Mouse (Mus musculus): ENCODE results near the gene Smarca4. TPM values are rescaled to one million over a fixed set of nuclear protein-coding genes. Genes with fewer than 3 reads are reported as not detected.

Smarca4 gene
- total and polyA plus RNA-seq, 2 experiments from 2014 or later = 84.9 to 195 TPM

DNA sequence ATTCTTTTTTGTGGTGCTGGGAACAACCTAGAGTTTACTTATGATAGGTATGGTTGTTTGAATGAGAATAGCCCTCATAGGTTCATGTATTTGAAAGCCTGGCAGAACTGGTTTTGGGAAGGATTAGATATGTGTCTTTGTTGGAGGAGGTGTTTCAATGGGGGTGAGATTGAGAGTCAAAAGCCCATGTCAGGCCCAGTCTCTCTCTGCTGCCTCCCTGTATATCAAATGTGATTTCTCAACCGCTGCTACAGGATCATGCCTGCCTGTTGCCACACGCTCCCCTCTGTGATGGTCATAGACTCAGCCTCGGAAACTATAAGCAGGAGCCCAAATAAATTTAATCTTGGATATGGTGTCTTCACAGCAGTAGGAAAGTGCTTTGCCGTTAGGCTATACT is 4.3 kb downstream of the Smarca4 start:
- no peaks in the 10 kb centered on the region for H3K9me3 ChIP-seq (ENCODE audit: low read length)
- no peak for ATAC-seq (ENCODE audit: low FRiP score)
- WGBS = 86% methylated on average over 4 of the region's 4 CpGs
- H3K27me3 ChIP-seq (ENCODE audit: insufficient read depth, low read length) = no peaks in the 10 kb centered on the region
- no peaks in the 10 kb centered on the region for H3K36me3 ChIP-seq (ENCODE audit: insufficient read depth, low read length)
- no peak for DNase-seq (ENCODE audit: low spot score)
- H3K27ac ChIP-seq (ENCODE audit: low read depth, low read length) = no peak overlapping the region
- H3K9ac ChIP-seq (replicated peaks; ENCODE audit: low read length, poor library complexity, severe bottlenecking) = no peak overlapping the region
- H3K4me1 ChIP-seq (ENCODE audit: insufficient read depth, low read length) = peaks cover 9% of the 10 kb centered on the region
- TF ChIP-seq CTCF (IDR thresholded peaks at IDR 0.05) = no peak
- no peak overlapping the region for H3K4me2 ChIP-seq (ENCODE audit: low read depth, low read length, poor library complexity, severe bottlenecking)
- no peak overlapping the region for H3K4me3 ChIP-seq (ENCODE audit: low read depth, low read length)

DNA sequence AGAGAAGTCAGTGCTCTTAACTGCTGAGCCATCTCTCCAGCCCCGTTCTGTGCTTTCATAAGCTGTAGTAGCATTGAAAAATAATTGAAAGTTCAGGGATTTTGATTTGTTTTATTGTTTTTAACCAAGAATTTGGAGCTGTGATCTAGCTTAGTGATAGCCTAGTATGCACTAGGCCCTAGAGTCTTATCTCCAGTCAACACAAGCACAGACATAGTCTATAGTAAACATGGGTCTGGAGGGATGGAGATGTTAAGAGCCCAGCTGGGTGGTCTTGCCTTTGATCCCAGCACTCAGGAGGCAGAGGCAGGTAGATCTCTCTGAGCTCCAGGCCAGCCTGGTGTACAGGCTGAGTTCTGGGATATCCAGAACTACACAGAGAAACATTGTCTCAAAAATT is 6.7 kb downstream of the Smarca4 start:
- WGBS = 100% methylated on average over 1 of the region's 1 CpGs
- Histone ChIP-seq H3K27ac (ENCODE audit: low read depth, low read length) (no peak overlapping the region), H3K9ac (replicated peaks; ENCODE audit: low read length, poor library complexity, severe bottlenecking) (no peak overlapping the region), H3K4me3 (ENCODE audit: low read depth, low read length) (no peak overlapping the region), H3K4me1 (ENCODE audit: insufficient read depth, low read length) (peaks cover 9% of the 10 kb centered on the region), H3K4me2 (ENCODE audit: low read depth, low read length, poor library complexity, severe bottlenecking) (no peak overlapping the region), H3K36me3 (ENCODE audit: insufficient read depth, low read length) (no peaks in the 10 kb centered on the region), H3K9me3 (ENCODE audit: low read length) (no peaks in the 10 kb centered on the region), H3K27me3 (ENCODE audit: insufficient read depth, low read length) (no peaks in the 10 kb centered on the region)
- no peak for ATAC-seq (ENCODE audit: low FRiP score)
- no peak for DNase-seq (ENCODE audit: low spot score)
- TF ChIP-seq CTCF (IDR thresholded peaks at IDR 0.05) = no peak

DNA sequence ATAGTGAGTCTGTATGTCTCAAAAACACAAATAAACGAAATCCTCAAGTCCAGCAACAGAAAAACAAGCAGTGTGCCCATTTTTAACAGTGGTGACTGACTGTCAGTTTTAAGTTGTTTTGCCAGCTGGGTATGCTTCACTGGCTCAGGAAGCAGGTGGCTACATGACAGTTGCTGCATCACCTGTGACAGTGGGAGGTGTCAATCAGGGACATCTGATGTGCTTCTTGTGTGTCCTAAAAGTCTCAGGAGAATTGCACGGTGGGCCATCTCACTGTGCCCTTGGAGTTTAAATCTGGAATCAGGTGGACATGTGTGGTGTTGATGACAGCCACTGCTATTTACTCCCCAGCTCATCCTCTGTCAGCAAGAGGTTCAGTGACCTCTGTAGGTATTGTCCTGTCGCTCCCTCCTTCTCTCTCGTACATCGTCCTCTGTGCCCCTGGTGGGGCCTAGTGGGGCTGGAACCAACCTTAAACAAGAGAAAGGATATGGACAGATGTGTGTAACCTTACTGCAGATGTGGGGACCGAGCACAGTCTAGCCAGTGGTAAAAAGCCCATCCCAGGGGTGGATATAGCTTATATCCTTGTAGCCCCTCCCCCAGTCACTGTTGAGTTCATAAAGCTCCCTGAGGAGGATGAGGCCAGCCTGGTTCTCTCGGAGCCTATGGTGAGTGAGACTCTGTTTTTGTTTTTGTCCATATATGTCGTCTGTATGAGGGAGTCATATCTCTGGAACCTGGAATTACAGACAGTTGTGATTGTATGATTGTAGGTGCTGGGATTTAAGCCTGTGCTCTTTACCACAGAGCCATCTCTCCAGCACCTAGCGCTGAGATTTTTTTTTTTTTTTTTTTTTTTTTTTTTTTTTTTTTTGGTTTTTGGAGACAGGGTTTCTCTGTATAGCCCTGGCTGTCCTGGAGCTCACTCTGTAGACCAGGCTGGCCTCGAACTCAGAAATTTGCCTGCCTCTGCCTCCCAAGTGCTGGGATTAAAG is 9.7 kb downstream of the Smarca4 start:
- Histone ChIP-seq H3K4me1 (ENCODE audit: insufficient read depth, low read length) (no peaks in the 10 kb centered on the region), H3K9me3 (ENCODE audit: low read length) (no peaks in the 10 kb centered on the region), H3K27ac (ENCODE audit: low read depth, low read length) (no peak overlapping the region), H3K36me3 (ENCODE audit: insufficient read depth, low read length) (no peaks in the 10 kb centered on the region), H3K4me3 (ENCODE audit: low read depth, low read length) (no peak overlapping the region), H3K27me3 (ENCODE audit: insufficient read depth, low read length) (no peaks in the 10 kb centered on the region), H3K9ac (replicated peaks; ENCODE audit: low read length, poor library complexity, severe bottlenecking) (no peak overlapping the region), H3K4me2 (ENCODE audit: low read depth, low read length, poor library complexity, severe bottlenecking) (no peak overlapping the region)
- TF ChIP-seq CTCF (IDR thresholded peaks at IDR 0.05) = no peak
- DNase-seq (ENCODE audit: low spot score) = no peak
- no peak for ATAC-seq (ENCODE audit: low FRiP score)
- 84% methylated on average over 10 of the region's 10 CpGs for WGBS

DNA sequence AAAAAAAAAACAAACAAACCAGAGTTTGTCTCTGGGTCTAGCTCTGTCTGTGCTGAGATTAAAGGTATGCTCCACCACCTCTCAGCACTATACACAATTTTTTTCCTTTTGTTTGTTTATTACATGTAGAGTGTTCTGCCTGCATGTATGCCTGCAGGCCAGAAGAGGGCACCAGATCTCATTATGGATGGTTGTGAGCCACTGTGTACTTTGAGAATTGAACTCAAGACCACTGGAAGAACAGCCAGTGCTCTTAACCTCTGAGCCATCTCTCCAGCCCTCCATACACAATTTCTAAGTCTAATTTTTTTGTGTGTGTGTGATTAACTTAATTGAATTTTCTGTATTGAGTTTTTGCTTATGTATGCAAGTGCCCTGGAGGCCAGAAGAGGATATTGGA is 10.6 kb downstream of the Smarca4 start:
- Histone ChIP-seq H3K9ac (replicated peaks; ENCODE audit: low read length, poor library complexity, severe bottlenecking) (no peak overlapping the region), H3K4me3 (ENCODE audit: low read depth, low read length) (no peak overlapping the region), H3K9me3 (ENCODE audit: low read length) (no peaks in the 10 kb centered on the region), H3K27ac (ENCODE audit: low read depth, low read length) (no peak overlapping the region), H3K27me3 (ENCODE audit: insufficient read depth, low read length) (no peaks in the 10 kb centered on the region), H3K4me2 (ENCODE audit: low read depth, low read length, poor library complexity, severe bottlenecking) (no peak overlapping the region), H3K36me3 (ENCODE audit: insufficient read depth, low read length) (no peaks in the 10 kb centered on the region), H3K4me1 (ENCODE audit: insufficient read depth, low read length) (no peaks in the 10 kb centered on the region)
- TF ChIP-seq CTCF (IDR thresholded peaks at IDR 0.05) = peak; percentile 57
- DNase-seq (ENCODE audit: low spot score) = no peak
- no peak for ATAC-seq (ENCODE audit: low FRiP score)

DNA sequence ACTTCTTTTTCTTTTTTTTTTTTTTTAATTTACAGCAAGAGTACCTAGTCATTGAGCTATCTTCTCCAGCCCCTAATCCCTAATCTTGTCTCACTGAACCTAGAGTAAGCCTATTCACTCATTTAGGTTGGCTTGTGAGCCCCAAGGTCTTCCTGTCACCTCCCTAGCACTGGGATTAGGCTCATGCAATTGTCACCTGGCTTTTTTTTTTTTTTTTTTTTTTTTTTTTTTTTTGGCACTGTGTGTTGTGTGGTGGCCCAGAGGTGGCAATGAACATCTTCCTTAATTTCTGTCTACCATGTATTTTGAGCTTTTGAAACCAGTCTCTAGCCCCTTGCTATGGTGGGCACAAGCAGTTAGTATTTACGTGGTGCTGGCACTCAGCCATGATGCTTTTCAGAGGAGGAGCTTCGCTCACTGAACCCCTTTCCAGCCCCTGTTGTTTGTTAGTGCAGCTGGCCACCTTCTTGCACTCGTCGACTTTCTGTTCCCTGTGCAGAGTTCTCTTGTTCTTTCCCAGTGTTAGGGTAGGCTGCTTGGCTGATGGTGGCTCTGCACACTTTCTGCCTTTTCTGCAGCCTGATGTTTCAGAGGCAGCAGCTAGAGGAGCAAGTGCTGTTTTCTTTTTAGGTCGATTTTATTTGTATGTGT is 11.3 kb downstream of the Smarca4 start:
- Histone ChIP-seq H3K36me3 (ENCODE audit: insufficient read depth, low read length) (no peaks in the 10 kb centered on the region), H3K9me3 (ENCODE audit: low read length) (no peaks in the 10 kb centered on the region), H3K4me3 (ENCODE audit: low read depth, low read length) (no peak overlapping the region), H3K4me2 (ENCODE audit: low read depth, low read length, poor library complexity, severe bottlenecking) (no peak overlapping the region), H3K9ac (replicated peaks; ENCODE audit: low read length, poor library complexity, severe bottlenecking) (no peak overlapping the region), H3K27me3 (ENCODE audit: insufficient read depth, low read length) (no peaks in the 10 kb centered on the region), H3K27ac (ENCODE audit: low read depth, low read length) (0 out of 2 replicates have a peak overlapping the region, but pooled peaks have one; percentile 38), H3K4me1 (ENCODE audit: insufficient read depth, low read length) (no peaks in the 10 kb centered on the region)
- TF ChIP-seq CTCF (IDR thresholded peaks at IDR 0.05) = no peak
- ATAC-seq (ENCODE audit: low FRiP score) = no peak
- DNase-seq (ENCODE audit: low spot score) = peak; percentile 8
- WGBS = 64% methylated on average over 5 of the region's 5 CpGs

DNA sequence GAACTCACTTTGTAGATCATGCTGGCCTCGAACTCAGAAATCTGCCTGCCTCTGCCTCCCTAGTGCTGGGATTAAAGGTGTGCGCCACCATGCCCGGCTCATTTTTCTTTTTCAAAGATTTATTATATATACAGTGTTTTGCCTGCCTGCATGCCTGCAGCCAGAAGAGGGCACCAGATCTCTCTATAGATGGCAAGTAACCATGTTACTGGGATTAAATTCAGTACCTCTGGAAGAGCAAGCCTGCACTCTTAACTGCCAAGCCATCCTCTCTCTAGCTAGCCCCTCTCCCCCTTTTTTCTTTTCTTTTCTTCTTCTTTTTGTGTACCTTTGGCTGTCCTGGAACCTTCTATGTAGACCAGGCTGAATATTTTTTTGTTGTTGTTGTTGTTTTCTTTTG is 14.7 kb downstream of the Smarca4 start:
- WGBS = 75% methylated on average over 3 of the region's 3 CpGs
- H3K9me3 ChIP-seq (ENCODE audit: low read length) = no peaks in the 10 kb centered on the region
- peak; percentile 69 for TF ChIP-seq CTCF (IDR thresholded peaks at IDR 0.05)
- no peak overlapping the region for H3K9ac ChIP-seq (replicated peaks; ENCODE audit: low read length, poor library complexity, severe bottlenecking)
- peak; percentile 28 for DNase-seq (ENCODE audit: low spot score)
- H3K4me2 ChIP-seq (ENCODE audit: low read depth, low read length, poor library complexity, severe bottlenecking) = no peak overlapping the region
- no peak overlapping the region for H3K27ac ChIP-seq (ENCODE audit: low read depth, low read length)
- no peak overlapping the region for H3K4me3 ChIP-seq (ENCODE audit: low read depth, low read length)
- H3K4me1 ChIP-seq (ENCODE audit: insufficient read depth, low read length) = no peaks in the 10 kb centered on the region
- no peak for ATAC-seq (ENCODE audit: low FRiP score)
- H3K27me3 ChIP-seq (ENCODE audit: insufficient read depth, low read length) = no peaks in the 10 kb centered on the region
- peaks cover 29% of the 10 kb centered on the region for H3K36me3 ChIP-seq (ENCODE audit: insufficient read depth, low read length)

Measured in midbrain, postnatal 0 days (tissue).